ENCODE assay signal across 14 mouse cellular contexts in genomic region chr7:91582203-91582602, GRCm38 (mm10).
DNase-seq lines count a peak whose midpoint lies in the region; ATAC-seq lines count a peak whose summit lies in the region.
"Had no signal": no experiment of that assay in that cellular context is flagged by ENCODE, and none has a peak within 500 bp of the region (broad histone marks: within the 10 kb centered on the region; RNA-seq: fewer than 3 reads in every experiment).

No protein-coding gene starts in this region.

- peak; percentile 36; the same call in 1 of the 2 replicates for ATAC-seq in hindbrain, embryonic 13.5 days (ENCODE audit: low FRiP score)
- ATAC-seq in hindbrain, embryonic 14.5 days (ENCODE audit: low FRiP score), result no peak
- ATAC-seq in midbrain, embryonic 13.5 days, result 0 out of 2 replicates have a peak, but pooled peaks have one; percentile 27
- no peak for ATAC-seq in midbrain, embryonic 11.5 days (ENCODE audit: low FRiP score)

- H3K4me1 ChIP-seq in hindbrain, embryonic 13.5 days (replicated peaks), result no peaks in the 10 kb centered on the region
- no peaks in the 10 kb centered on the region for H3K4me1 ChIP-seq in hindbrain, embryonic 14.5 days (replicated peaks; ENCODE audit: control insufficient read depth, insufficient read depth, low read length)
- no peaks in the 10 kb centered on the region for H3K4me1 ChIP-seq in midbrain, embryonic 13.5 days (replicated peaks)
- H3K4me1 ChIP-seq in midbrain, embryonic 11.5 days (ENCODE audit: control insufficient read depth, insufficient read depth, low read length), result no peaks in the 10 kb centered on the region
- H3K4me1 ChIP-seq: embryonic facial prominence, embryonic 15.5 days; hindbrain, embryonic 12.5 days had no signal

- H3K36me3 ChIP-seq in hindbrain, embryonic 13.5 days, result no peaks in the 10 kb centered on the region
- H3K36me3 ChIP-seq in hindbrain, embryonic 14.5 days (replicated peaks; ENCODE audit: control insufficient read depth, insufficient read depth), result no peaks in the 10 kb centered on the region
- no peaks in the 10 kb centered on the region for H3K36me3 ChIP-seq in midbrain, embryonic 13.5 days
- H3K36me3 ChIP-seq in midbrain, embryonic 11.5 days (ENCODE audit: control insufficient read depth, insufficient read depth, low read length), result no peaks in the 10 kb centered on the region
- H3K36me3 ChIP-seq: embryonic facial prominence, embryonic 15.5 days; hindbrain, embryonic 12.5 days had no signal

- H3K27ac ChIP-seq in hindbrain, embryonic 13.5 days, result no peak overlapping the region
- no peak overlapping the region for H3K27ac ChIP-seq in hindbrain, embryonic 14.5 days
- no peak overlapping the region for H3K27ac ChIP-seq in midbrain, embryonic 13.5 days
- H3K27ac ChIP-seq in midbrain, embryonic 11.5 days (ENCODE audit: low read depth, low read length), result no peak overlapping the region
- H3K27ac ChIP-seq: embryonic facial prominence, embryonic 15.5 days; hindbrain, embryonic 12.5 days had no signal

- no peak overlapping the region for H3K4me3 ChIP-seq in hindbrain, embryonic 13.5 days
- H3K4me3 ChIP-seq in hindbrain, embryonic 14.5 days (replicated peaks; ENCODE audit: low read length), result no peak overlapping the region
- no peak overlapping the region for H3K4me3 ChIP-seq in midbrain, embryonic 13.5 days (replicated peaks)
- H3K4me3 ChIP-seq in midbrain, embryonic 11.5 days (ENCODE audit: low read depth, low read length), result no peak overlapping the region
- H3K4me3 ChIP-seq: embryonic facial prominence, embryonic 15.5 days; hindbrain, embryonic 12.5 days had no signal

- H3K9me3 ChIP-seq in hindbrain, embryonic 13.5 days, result no peaks in the 10 kb centered on the region
- H3K9me3 ChIP-seq in hindbrain, embryonic 14.5 days (ENCODE audit: control insufficient read depth, low read length), result no peaks in the 10 kb centered on the region
- no peaks in the 10 kb centered on the region for H3K9me3 ChIP-seq in midbrain, embryonic 13.5 days
- no peaks in the 10 kb centered on the region for H3K9me3 ChIP-seq in midbrain, embryonic 11.5 days (ENCODE audit: control insufficient read depth, low read length)
- H3K9me3 ChIP-seq: embryonic facial prominence, embryonic 15.5 days; hindbrain, embryonic 12.5 days had no signal

- no peak overlapping the region for H3K4me2 ChIP-seq in hindbrain, embryonic 13.5 days
- H3K4me2 ChIP-seq in hindbrain, embryonic 14.5 days (replicated peaks), result no peak overlapping the region
- H3K4me2 ChIP-seq in midbrain, embryonic 13.5 days (replicated peaks), result no peak overlapping the region
- H3K4me2 ChIP-seq in midbrain, embryonic 11.5 days, result no peak overlapping the region
- H3K4me2 ChIP-seq: embryonic facial prominence, embryonic 15.5 days; hindbrain, embryonic 12.5 days had no signal

- no peaks in the 10 kb centered on the region for H3K27me3 ChIP-seq in hindbrain, embryonic 13.5 days
- H3K27me3 ChIP-seq in hindbrain, embryonic 14.5 days (ENCODE audit: control insufficient read depth, insufficient read depth, low read length), result no peaks in the 10 kb centered on the region
- no peaks in the 10 kb centered on the region for H3K27me3 ChIP-seq in midbrain, embryonic 13.5 days
- H3K27me3 ChIP-seq in midbrain, embryonic 11.5 days (ENCODE audit: control insufficient read depth, insufficient read depth, low read length), result no peaks in the 10 kb centered on the region
- H3K27me3 ChIP-seq: embryonic facial prominence, embryonic 15.5 days; hindbrain, embryonic 12.5 days had no signal

- 62% methylated on average over 2 of the region's 2 CpGs for WGBS in hindbrain, embryonic 13.5 days
- WGBS in hindbrain, embryonic 14.5 days, result 75% methylated on average over 2 of the region's 2 CpGs
- 64% methylated on average over 2 of the region's 2 CpGs for WGBS in midbrain, embryonic 13.5 days
- WGBS in midbrain, embryonic 11.5 days, result 77% methylated on average over 2 of the region's 2 CpGs

- DNase-seq in adrenal gland, postnatal 10 days, result peak; percentile 24
- DNase-seq in adrenal gland, postnatal 4 days (ENCODE audit: low spot score in 2 of 2), result no peak
- DNase-seq in hindbrain, embryonic 14.5 days (ENCODE audit: low spot score), result no peak
- DNase-seq in midbrain, embryonic 11.5 days (ENCODE audit: low spot score, missing footprints), result no peak
- DNase-seq in retina, postnatal 1 day, result peak; percentile 19
- DNase-seq in gastrocnemius, postnatal 4 days (ENCODE audit: low spot score in 2 of 2), result no peak
- DNase-seq: kidney, postnatal 25 days; lung, postnatal 4 days; right cerebral cortex, adult 18-20 months; thymus, postnatal 25 days had no signal

- H3K9ac ChIP-seq in hindbrain, embryonic 13.5 days, result no peak overlapping the region
- no peak overlapping the region for H3K9ac ChIP-seq in hindbrain, embryonic 14.5 days
- H3K9ac ChIP-seq in midbrain, embryonic 13.5 days (replicated peaks), result no peak overlapping the region
- no peak overlapping the region for H3K9ac ChIP-seq in midbrain, embryonic 11.5 days (ENCODE audit: low read length)
- H3K9ac ChIP-seq: embryonic facial prominence, embryonic 15.5 days; hindbrain, embryonic 12.5 days had no signal

Comparison
In these comparisons a context has a peak if more than half of its experiments do, and no peak if none do; other contexts are left out.
1. DNase-seq: peak in adrenal gland, postnatal 10 days (single experiment) and retina, postnatal 1 day (single experiment); none in adrenal gland, postnatal 4 days (0 of 2), hindbrain, embryonic 14.5 days (single experiment), midbrain, embryonic 11.5 days (single experiment) and gastrocnemius, postnatal 4 days (0 of 2).
2. ATAC-seq: peak in hindbrain, embryonic 13.5 days (single experiment) and midbrain, embryonic 13.5 days (single experiment); none in hindbrain, embryonic 14.5 days (single experiment) and midbrain, embryonic 11.5 days (single experiment).